Mouse (Mus musculus) spleen, embryonic (tissue): ENCODE measurements around the gene Atp1a1.

Source experiments
- CTCF ChIA-PET: fragments of 350-600 bp; sonication (Branson Sonifier 250); formaldehyde crosslinking; loops from one replicate; lab custom pipeline; 2022; lab: Charles Lee

Gene Atp1a1

GRCm38 (mm10) chr3:101604550-101605223 is at the start of gene Atp1a1:
TSS of gene Atp1a1 (minus strand) at chr3:101604684.
- CTCF ChIA-PET: no interaction called here

- CTCF ChIA-PET: no interaction called here
Observed at GRCm38 (mm10) chr3:101653446-101653845, 49.0 kb upstream of the Atp1a1 start.

- CTCF ChIA-PET: no interaction called here
Observed at GRCm38 (mm10) chr3:101652967-101653366, 48.5 kb upstream of the Atp1a1 start.

- CTCF ChIA-PET: no interaction called here
Observed at GRCm38 (mm10) chr3:101650328-101650727, 45.8 kb upstream of the Atp1a1 start.

- CTCF ChIA-PET: no interaction called here
Observed at GRCm38 (mm10) chr3:101649271-101649670, 44.8 kb upstream of the Atp1a1 start.

GRCm38 (mm10) chr3:101648096-101648793 is 43.8 kb upstream of the Atp1a1 start:
- CTCF ChIA-PET: no interaction called here

- CTCF ChIA-PET: no interaction called here
Observed at GRCm38 (mm10) chr3:101646806-101647205, 42.3 kb upstream of the Atp1a1 start.

GRCm38 (mm10) chr3:101645569-101646106 is 41.2 kb upstream of the Atp1a1 start:
- CTCF ChIA-PET: no interaction called here

- CTCF ChIA-PET: no interaction called here
Observed at GRCm38 (mm10) chr3:101644062-101644802, 39.7 kb upstream of the Atp1a1 start.

- CTCF ChIA-PET: no interaction called here
Observed at GRCm38 (mm10) chr3:101643264-101643663, 38.8 kb upstream of the Atp1a1 start.

- CTCF ChIA-PET: no interaction called here
Observed at GRCm38 (mm10) chr3:101638223-101638622, 33.7 kb upstream of the Atp1a1 start.

- CTCF ChIA-PET: no interaction called here
Observed at GRCm38 (mm10) chr3:101636510-101636909, 32.0 kb upstream of the Atp1a1 start.

- CTCF ChIA-PET: no interaction called here
Observed at GRCm38 (mm10) chr3:101636086-101636485, 31.6 kb upstream of the Atp1a1 start.

GRCm38 (mm10) chr3:101634141-101634900 is 29.8 kb upstream of the Atp1a1 start:
- CTCF ChIA-PET: no interaction called here

GRCm38 (mm10) chr3:101628255-101628654 is 23.8 kb upstream of the Atp1a1 start:
- CTCF ChIA-PET: interaction anchor here (0.6 kb wide), 1 partner anchor 686 kb away, joined by 3 read pairs; no protein-coding TSS in a partner anchor

- CTCF ChIA-PET: no interaction called here
Observed at GRCm38 (mm10) chr3:101624287-101624686, 19.8 kb upstream of the Atp1a1 start.

- CTCF ChIA-PET: no interaction called here
Observed at GRCm38 (mm10) chr3:101619017-101619416, 14.5 kb upstream of the Atp1a1 start.

- CTCF ChIA-PET: no interaction called here
Observed at GRCm38 (mm10) chr3:101618505-101618904, 14.0 kb upstream of the Atp1a1 start.

- CTCF ChIA-PET: no interaction called here
Observed at GRCm38 (mm10) chr3:101617451-101617850, 13.0 kb upstream of the Atp1a1 start.

- CTCF ChIA-PET: no interaction called here
Observed at GRCm38 (mm10) chr3:101617007-101617406, 12.5 kb upstream of the Atp1a1 start.

GRCm38 (mm10) chr3:101615856-101616255 is 11.4 kb upstream of the Atp1a1 start:
- CTCF ChIA-PET: interaction anchor here (0.6 kb wide), 1 partner anchor 1362 kb away, joined by 4 read pairs; no protein-coding TSS in a partner anchor
